Mouse (Mus musculus) kidney, postnatal 0 days (tissue): ENCODE results near the gene Rsg1. TPM values are rescaled to one million over a fixed set of nuclear protein-coding genes. Genes with fewer than 3 reads are reported as not detected.

Experiments used
- ATAC-seq: fragments of 200-750 bp; cut with Nextera tagmentation; replicated peaks from 2 replicates; pipeline ENCODE4 v1.8.0; 2017; ENCODE audit warnings: low read depth, moderate number of reproducible peaks, moderate TSS enrichment, moderate library complexity; ENCODE audit not compliant: low FRiP score
- DNase-seq: peaks from one replicate; pipeline ENCODE4 v3.0.0-alpha.2; 2016; ENCODE audit warnings: low spot score
- H3K27ac ChIP-seq: fragments of 300-500 bp; sonication (generic); 2 replicates; pipeline ENCODE4 v1.5.1; 2014; ENCODE audit warnings: mild to moderate bottlenecking
- H3K27me3 ChIP-seq: fragments of 300-500 bp; sonication (generic); 2 replicates; pipeline ENCODE4 v1.6.1; 2014; ENCODE audit warnings: low read length, mixed read lengths; ENCODE audit not compliant: insufficient read depth
- H3K36me3 ChIP-seq: fragments of 300-500 bp; sonication (generic); 2 replicates; pipeline ENCODE4 v1.6.1; 2014; ENCODE audit warnings: low read length, mixed read lengths; ENCODE audit not compliant: insufficient read depth
- H3K4me1 ChIP-seq: fragments of 300-500 bp; sonication (generic); replicated peaks from 2 replicates; pipeline ENCODE4 v1.6.1; 2014; ENCODE audit warnings: antibody characterized with exemption, low read length, mixed read lengths; ENCODE audit not compliant: insufficient read depth
- H3K4me2 ChIP-seq: fragments of 300-500 bp; sonication (generic); 2 replicates; pipeline ENCODE4 v1.6.1; 2014; ENCODE audit warnings: mild to moderate bottlenecking, low read length, moderate library complexity, mixed read lengths
- H3K4me3 ChIP-seq: fragments of 300-500 bp; sonication (generic); replicated peaks from 2 replicates; pipeline ENCODE4 v1.5.1; 2014; ENCODE audit warnings: low read depth, low read length
- H3K9ac ChIP-seq: fragments of 300-500 bp; sonication (generic); 2 replicates; pipeline ENCODE4 v1.6.1; 2014; ENCODE audit warnings: low read depth, low read length
- H3K9me3 ChIP-seq: fragments of 300-500 bp; sonication (generic); replicated peaks from 2 replicates; pipeline ENCODE4 v1.6.1; 2016; ENCODE audit warnings: low read length, inconsistent platforms, mixed read lengths
- CTCF ChIP-seq: IDR thresholded peaks from 2 replicates; pipeline ENCODE4 v1.5.1; 2016; ENCODE audit warnings: antibody characterized with exemption, low read depth, mild to moderate bottlenecking, moderate library complexity
- WGBS: fragments of 180-500 bp; shearing (Covaris S2); extraction: QIAGEN DNeasy Blood & Tissue Kit; methylation state at CpG from one replicate; pipeline ENCODE4 v1.1.7; 2014; 5-methylcytosine and 5-hydroxymethylcytosine counted together
- polyA plus RNA-seq: library from polyadenylated mRNA; unstranded; fragments of >200 nt; fragmentation: Nextera tagmentation; extraction: Ambion mirVana; gene quantifications from 2 replicates; pipeline ENCODE4 v1.2.1, GENCODE M21; 2015

Gene Rsg1
- polyA plus RNA-seq, 1 experiment from 2014 or later, result 3.1 TPM

DNA sequence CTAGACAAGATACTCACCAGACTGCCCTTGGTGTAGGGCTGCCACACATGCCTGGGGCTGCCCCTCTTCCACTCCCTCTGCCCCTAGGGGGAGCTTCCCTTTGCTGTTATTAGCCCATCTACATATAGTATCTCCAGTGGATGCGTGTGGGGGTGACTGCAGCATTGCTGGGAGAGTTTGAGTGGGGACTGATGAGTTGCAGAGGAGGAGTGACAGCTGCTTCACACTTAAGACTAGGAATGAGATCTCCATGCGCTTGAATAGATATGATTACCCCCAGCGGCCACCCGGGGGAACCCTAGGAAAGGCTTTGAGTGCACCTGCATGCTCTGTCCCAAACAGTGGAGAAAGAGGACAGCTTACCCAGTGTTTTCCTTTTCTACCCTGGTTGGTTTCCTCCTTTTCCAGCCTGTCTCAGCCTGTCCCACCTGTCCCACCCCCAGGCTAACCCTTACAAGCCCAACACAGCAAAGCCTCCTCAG lies 9.1 kb upstream of the Rsg1 start:
- peak; percentile 46; the same call in 1 of the 2 replicates for TF ChIP-seq CTCF
- Histone ChIP-seq H3K4me1 (no peaks in the 10 kb centered on the region), H3K9me3 (no peaks in the 10 kb centered on the region), H3K9ac (no peak overlapping the region), H3K36me3 (peaks cover 20% of the 10 kb centered on the region), H3K27ac (no peak overlapping the region), H3K4me3 (no peak overlapping the region), H3K4me2 (no peak overlapping the region), H3K27me3 (no peaks in the 10 kb centered on the region)
- peak; percentile 33 for DNase-seq
- WGBS, result 58% methylated on average over 4 of the region's 4 CpGs
- ATAC-seq, result 0 out of 2 replicates have a peak, but pooled peaks have one; percentile 46

DNA sequence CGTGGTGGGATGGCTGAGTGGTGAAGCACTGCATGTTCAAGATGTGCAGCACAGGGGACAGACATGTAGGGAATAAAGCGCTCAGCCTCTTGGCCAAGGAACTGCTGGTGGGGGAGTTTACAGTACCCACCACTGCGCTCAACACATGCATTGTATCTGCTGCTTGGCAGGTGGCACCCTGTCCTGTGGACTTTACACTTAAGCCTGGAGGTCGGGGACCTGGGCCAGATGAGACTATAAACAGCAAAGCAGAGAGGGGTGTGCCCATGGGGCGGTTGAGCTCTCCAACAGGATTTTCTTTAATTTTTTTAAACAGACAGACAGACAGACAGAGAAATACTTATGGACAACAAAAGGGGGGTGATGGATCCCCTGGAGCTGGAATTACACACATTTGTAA lies 6.7 kb upstream of the Rsg1 start:
- Histone ChIP-seq H3K9ac (no peak overlapping the region), H3K36me3 (peaks cover 5% of the 10 kb centered on the region; the same call in 1 of the 2 replicates), H3K4me2 (no peak overlapping the region), H3K9me3 (no peaks in the 10 kb centered on the region), H3K4me1 (no peaks in the 10 kb centered on the region), H3K27ac (no peak overlapping the region), H3K4me3 (no peak overlapping the region), H3K27me3 (no peaks in the 10 kb centered on the region)
- DNase-seq, result no peak
- WGBS, result 92% methylated on average over 5 of the region's 5 CpGs
- no peak for ATAC-seq
- TF ChIP-seq CTCF, result no peak

DNA sequence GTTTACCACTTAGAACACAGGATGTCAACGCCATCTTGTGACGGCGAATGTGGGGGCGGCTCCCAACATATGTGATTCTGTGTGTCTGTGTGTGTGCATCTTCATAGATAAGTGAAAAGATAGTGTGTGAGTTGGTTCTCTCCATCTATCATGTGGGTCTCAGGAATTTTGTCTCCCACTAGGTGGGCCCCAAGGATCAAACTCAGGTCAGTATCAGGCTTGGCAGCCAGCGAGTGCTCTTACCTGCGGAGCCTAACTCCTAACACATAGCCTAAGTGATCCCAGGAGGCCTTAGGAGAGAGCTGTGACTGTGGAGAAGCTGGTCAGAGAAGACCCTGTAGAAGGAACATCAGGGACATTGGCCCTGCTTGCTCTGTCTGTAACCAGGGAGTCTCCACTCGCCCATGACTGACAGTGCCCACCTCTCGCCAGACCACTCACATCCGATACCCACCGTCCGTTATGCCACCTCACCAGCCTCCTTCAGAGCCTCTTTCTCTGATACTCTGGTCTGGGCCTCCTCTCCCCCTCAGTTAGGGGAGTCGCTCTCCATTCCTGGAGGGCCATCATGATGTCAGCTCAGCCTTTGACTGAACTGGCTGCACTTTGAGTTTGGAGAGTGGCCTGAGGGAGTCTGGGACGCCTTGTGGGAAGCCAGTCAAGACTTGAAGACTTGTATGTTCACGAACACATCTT lies 3.1 kb upstream of the Rsg1 start:
- no peaks in the 10 kb centered on the region for H3K4me1 ChIP-seq
- H3K27me3 ChIP-seq, result no peaks in the 10 kb centered on the region
- H3K27ac ChIP-seq, result peak overlapping the region; percentile 91
- no peaks in the 10 kb centered on the region for H3K9me3 ChIP-seq
- no peak; the same call in 1 of the 2 replicates for ATAC-seq
- peak overlapping the region; percentile 56; the same call in 1 of the 2 replicates for H3K4me2 ChIP-seq
- 64% methylated on average over 14 of the region's 14 CpGs for WGBS
- H3K9ac ChIP-seq, result peak overlapping the region; percentile 52; the same call in 1 of the 2 replicates
- TF ChIP-seq CTCF, result no peak
- H3K4me3 ChIP-seq, result peak overlapping the region; percentile 22; the same call in 1 of the 2 replicates
- DNase-seq, result peak; percentile 27
- H3K36me3 ChIP-seq, result no peaks in the 10 kb centered on the region

DNA sequence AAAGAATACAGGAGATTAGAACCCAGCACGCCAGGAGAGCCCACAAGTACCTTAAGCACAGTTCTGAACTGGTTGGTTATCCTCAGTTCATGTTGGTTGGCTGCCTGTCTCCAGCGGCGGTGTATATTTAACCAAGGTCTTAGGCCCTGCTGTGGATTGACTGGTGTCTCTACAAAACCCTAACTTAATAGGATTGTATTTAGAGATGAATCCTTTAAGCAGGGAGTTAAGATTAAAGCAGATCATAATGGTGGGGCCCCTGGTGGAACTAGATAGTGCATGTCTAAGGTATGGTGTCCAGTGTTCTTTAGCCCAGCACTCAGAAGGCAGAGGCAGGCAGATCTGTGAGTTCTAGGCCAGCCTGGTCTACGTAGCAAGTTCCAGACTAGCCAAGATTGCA lies 2.1 kb upstream of the Rsg1 start:
- no peak overlapping the region for H3K9ac ChIP-seq
- no peaks in the 10 kb centered on the region for H3K4me1 ChIP-seq
- H3K27me3 ChIP-seq, result no peaks in the 10 kb centered on the region
- no peaks in the 10 kb centered on the region for H3K36me3 ChIP-seq
- H3K9me3 ChIP-seq, result no peaks in the 10 kb centered on the region
- no peak overlapping the region for H3K27ac ChIP-seq
- no peak overlapping the region for H3K4me3 ChIP-seq
- DNase-seq (no peak), ATAC-seq (no peak)
- no peak overlapping the region for H3K4me2 ChIP-seq
- WGBS, result 99% methylated on average over 4 of the region's 4 CpGs
- TF ChIP-seq CTCF, result no peak

DNA sequence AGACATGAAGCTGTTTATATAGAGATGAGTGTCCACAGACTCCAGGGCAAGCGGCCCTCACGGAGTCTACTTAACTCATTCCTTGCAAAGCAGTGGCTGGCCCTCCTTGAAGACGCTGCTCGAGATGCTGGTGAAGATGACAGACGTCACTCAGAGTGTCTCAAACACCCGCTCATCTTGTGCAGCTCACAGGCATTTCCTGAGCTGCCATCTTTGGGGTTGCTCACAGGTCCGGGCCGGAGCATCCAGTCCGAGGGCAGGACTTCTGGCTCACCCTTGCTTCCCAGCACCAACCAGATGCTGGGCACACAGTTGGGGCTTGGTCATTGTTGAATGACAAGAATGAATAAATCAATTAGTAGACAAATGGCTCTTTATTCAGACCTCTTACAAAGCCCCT lies 864 bp upstream of the Rsg1 start:
- WGBS, result 90% methylated on average over 9 of the region's 9 CpGs
- Histone ChIP-seq H3K4me3 (no peak overlapping the region), H3K9ac (no peak overlapping the region), H3K9me3 (no peaks in the 10 kb centered on the region), H3K36me3 (no peaks in the 10 kb centered on the region), H3K4me2 (no peak overlapping the region), H3K27ac (no peak overlapping the region), H3K27me3 (no peaks in the 10 kb centered on the region), H3K4me1 (no peaks in the 10 kb centered on the region)
- DNase-seq, result no peak
- TF ChIP-seq CTCF, result no peak
- ATAC-seq, result no peak

DNA sequence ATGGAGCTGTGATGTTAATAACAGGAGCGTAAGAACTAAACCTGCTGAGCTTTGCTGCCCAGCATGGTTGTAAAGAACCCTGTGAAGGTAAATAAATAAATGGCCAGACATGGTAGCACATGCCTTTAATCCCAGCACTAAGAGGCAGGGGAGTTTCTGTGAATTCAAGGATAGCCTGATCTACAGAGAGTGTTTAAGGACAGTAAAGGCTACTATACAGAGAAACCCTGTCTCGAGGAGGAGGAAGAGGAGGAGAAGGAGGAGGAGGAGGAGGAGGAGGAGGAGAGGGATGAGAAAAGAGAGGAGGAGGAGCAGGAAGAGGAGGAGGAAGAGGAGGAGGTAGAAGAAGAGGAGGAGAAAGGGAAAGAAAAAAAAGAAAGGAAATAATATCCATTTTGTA lies 414 bp upstream of the Rsg1 start:
- no peak overlapping the region for H3K9ac ChIP-seq
- no peak for TF ChIP-seq CTCF
- no peaks in the 10 kb centered on the region for H3K27me3 ChIP-seq
- DNase-seq (no peak), ATAC-seq (no peak)
- WGBS, result 36% methylated on average over 2 of the region's 2 CpGs
- H3K4me3 ChIP-seq, result peak overlapping the region; percentile 44
- no peaks in the 10 kb centered on the region for H3K4me1 ChIP-seq
- no peak overlapping the region for H3K27ac ChIP-seq
- no peaks in the 10 kb centered on the region for H3K36me3 ChIP-seq
- no peaks in the 10 kb centered on the region for H3K9me3 ChIP-seq
- peak overlapping the region; percentile 70 for H3K4me2 ChIP-seq
